Mouse (Mus musculus): ENCODE results near the gene Cdk6. TPM values are rescaled to one million over a fixed set of nuclear protein-coding genes. Genes with fewer than 3 reads are reported as not detected.

Gene Cdk6
- total and polyA plus RNA-seq, 3 experiments: 79.0 to 318 (median 197) TPM

- TF ChIP-seq USF2 (IDR thresholded peaks at IDR 0.05; ENCODE audit: borderline replicate concordance in 1 of 2, insufficient read depth in 1 of 2, low read depth in 1 of 2, low read length in 2 of 2) (no peak), KAT2A (conservative IDR thresholded peaks at IDR 0.05; ENCODE audit: low read depth, low read length) (peak; percentile 46)
These were observed 20.8 kb downstream of the Cdk6 start (continued) for GRCm38 (mm10) chr5:3362111-3362510.

GRCm38 (mm10) chr5:3363036-3363983 is 22.0 kb downstream of the Cdk6 start:
- H3K9me3 ChIP-seq (replicated peaks; ENCODE audit: insufficient read depth, low read length): no peaks in the 10 kb centered on the region
- H3K27ac ChIP-seq (ENCODE audit: control insufficient read depth, low read depth, low read length): peak overlapping the region; percentile 87
- H3K4me3 ChIP-seq (ENCODE audit: control insufficient read depth in 1 of 2, insufficient read depth in 1 of 2, low read depth in 2 of 2, low read length in 2 of 2): no peak overlapping the region
- H3K36me3 ChIP-seq (ENCODE audit: control insufficient read depth in 1 of 2, insufficient read depth in 2 of 2, low read length in 2 of 2): peaks cover 53 to 89% of the 10 kb centered on the region in 2 experiments
- no peaks in the 10 kb centered on the region for H3K27me3 ChIP-seq (ENCODE audit: control insufficient read depth in 1 of 2, insufficient read depth in 2 of 2, low read length in 2 of 2)
- peaks cover 68% of the 10 kb centered on the region for H3K79me2 ChIP-seq (ENCODE audit: control insufficient read depth, insufficient read depth, low read length, poor library complexity)
- H3K4me1 ChIP-seq (ENCODE audit: control insufficient read depth in 1 of 2, insufficient read depth in 2 of 2, low read length in 2 of 2): peaks cover 37 to 49% of the 10 kb centered on the region in 2 experiments
- TF ChIP-seq POLR2A (IDR thresholded peaks at IDR 0.05; ENCODE audit: control insufficient read depth in 1 of 2, insufficient read depth in 1 of 2, low read depth in 1 of 2, low read length in 2 of 2, poor library complexity in 1 of 2): peak in 1 of 2 experiments; percentile 21; a peak in 1 of 4 replicates
- no peak for TF ChIP-seq TBP (IDR thresholded peaks at IDR 0.05; ENCODE audit: low read depth, low read length)
- no peak for DNase-seq (ENCODE audit: low read depth, low spot score)
- H3K9ac ChIP-seq (ENCODE audit: control insufficient read depth, low read depth, low read length, poor library complexity, severe bottlenecking): peak overlapping the region; percentile 3; the same call in 1 of the 2 replicates

- H3K4me3 ChIP-seq (ENCODE audit: control insufficient read depth in 1 of 2, insufficient read depth in 1 of 2, low read depth in 2 of 2, low read length in 2 of 2): no peak overlapping the region
- no peak overlapping the region for H3K9ac ChIP-seq (ENCODE audit: control insufficient read depth, low read depth, low read length, poor library complexity, severe bottlenecking)
- TF ChIP-seq RCOR1 (IDR thresholded peaks at IDR 0.05; ENCODE audit: low read depth, low read length): no peak
- no peak for TF ChIP-seq POLR2A (IDR thresholded peaks at IDR 0.05; ENCODE audit: control insufficient read depth in 1 of 2, insufficient read depth in 1 of 2, low read depth in 1 of 2, low read length in 2 of 2, poor library complexity in 1 of 2)
- TF ChIP-seq SIN3A (IDR thresholded peaks at IDR 0.05; ENCODE audit: low read length): no peak
- TF ChIP-seq HCFC1 (IDR thresholded peaks at IDR 0.05; ENCODE audit: low read depth, low read length): no peak
- no peak for TF ChIP-seq MYC (IDR thresholded peaks at IDR 0.05; ENCODE audit: low read depth, low read length)
- H3K27me3 ChIP-seq (ENCODE audit: control insufficient read depth in 1 of 2, insufficient read depth in 2 of 2, low read length in 2 of 2): no peaks in the 10 kb centered on the region
- peaks cover 74% of the 10 kb centered on the region for H3K79me2 ChIP-seq (ENCODE audit: control insufficient read depth, insufficient read depth, low read length, poor library complexity)
- H3K27ac ChIP-seq (ENCODE audit: control insufficient read depth, low read depth, low read length): no peak overlapping the region
- no peak for DNase-seq (ENCODE audit: low read depth, low spot score)
- peaks cover 15 to 33% of the 10 kb centered on the region in 2 experiments for H3K4me1 ChIP-seq (ENCODE audit: control insufficient read depth in 1 of 2, insufficient read depth in 2 of 2, low read length in 2 of 2)
- H3K36me3 ChIP-seq (ENCODE audit: control insufficient read depth in 1 of 2, insufficient read depth in 2 of 2, low read length in 2 of 2): peaks cover 52 to 78% of the 10 kb centered on the region in 2 experiments
- no peaks in the 10 kb centered on the region for H3K9me3 ChIP-seq (replicated peaks; ENCODE audit: insufficient read depth, low read length)
These were observed 25.8 kb downstream of the Cdk6 start for GRCm38 (mm10) chr5:3367045-3367444.

GRCm38 (mm10) chr5:3369317-3369716 is 28.0 kb downstream of the Cdk6 start:
- H3K27ac ChIP-seq (ENCODE audit: control insufficient read depth, low read depth, low read length): no peak overlapping the region
- H3K4me3 ChIP-seq (ENCODE audit: control insufficient read depth in 1 of 2, insufficient read depth in 1 of 2, low read depth in 2 of 2, low read length in 2 of 2): no peak overlapping the region
- peaks cover 55 to 62% of the 10 kb centered on the region in 2 experiments for H3K36me3 ChIP-seq (ENCODE audit: control insufficient read depth in 1 of 2, insufficient read depth in 2 of 2, low read length in 2 of 2)
- no peak for DNase-seq (ENCODE audit: low read depth, low spot score)
- peaks cover 72% of the 10 kb centered on the region for H3K79me2 ChIP-seq (ENCODE audit: control insufficient read depth, insufficient read depth, low read length, poor library complexity)
- H3K4me1 ChIP-seq (ENCODE audit: control insufficient read depth in 1 of 2, insufficient read depth in 2 of 2, low read length in 2 of 2): peaks cover 6 to 22% of the 10 kb centered on the region in 2 experiments
- TF ChIP-seq SIN3A (IDR thresholded peaks at IDR 0.05; ENCODE audit: low read length) (no peak), NELFE (IDR thresholded peaks at IDR 0.05; ENCODE audit: low read depth, low read length) (no peak), RAD21 (IDR thresholded peaks at IDR 0.05; ENCODE audit: low read depth, low read length) (no peak), UBTF (IDR thresholded peaks at IDR 0.05; ENCODE audit: borderline replicate concordance, insufficient read depth, low read depth, low read length) (no peak), TAL1 (IDR thresholded peaks at IDR 0.05; ENCODE audit: low read length) (no peak), MXI1 (IDR thresholded peaks at IDR 0.05; ENCODE audit: low read depth, low read length) (no peak), MYB (IDR thresholded peaks at IDR 0.05; ENCODE audit: low read depth, low read length) (no peak), POLR2A (IDR thresholded peaks at IDR 0.05; ENCODE audit: control insufficient read depth in 1 of 2, insufficient read depth in 1 of 2, low read depth in 1 of 2, low read length in 2 of 2, poor library complexity in 1 of 2) (no peak), KAT2A (conservative IDR thresholded peaks at IDR 0.05; ENCODE audit: low read depth, low read length) (no peak), EP300 (IDR thresholded peaks at IDR 0.05; ENCODE audit: low read depth in 1 of 2, low read length in 2 of 2) (no peak), SMC3 (IDR thresholded peaks at IDR 0.05; ENCODE audit: low read depth, low read length) (no peak), CHD2 (IDR thresholded peaks at IDR 0.05; ENCODE audit: low read length) (no peak), ZKSCAN1 (IDR thresholded peaks at IDR 0.05; ENCODE audit: low read depth, low read length) (no peak), ZNF384 (IDR thresholded peaks at IDR 0.05; ENCODE audit: low read depth, low read length) (no peak)
- no peaks in the 10 kb centered on the region for H3K27me3 ChIP-seq (ENCODE audit: control insufficient read depth in 1 of 2, insufficient read depth in 2 of 2, low read length in 2 of 2)
- H3K9me3 ChIP-seq (replicated peaks; ENCODE audit: insufficient read depth, low read length): no peaks in the 10 kb centered on the region
- H3K9ac ChIP-seq (ENCODE audit: control insufficient read depth, low read depth, low read length, poor library complexity, severe bottlenecking): no peak overlapping the region
